Mouse (Mus musculus) forebrain, embryonic 11.5 days (tissue): Measurements from ENCODE around the gene Gprc5c. TPM values are rescaled to one million over a fixed set of nuclear protein-coding genes. Genes with fewer than 3 reads are reported as not detected.

Source experiments
- ATAC-seq: fragments of 200-750 bp; cut with Nextera tagmentation; replicated peaks from 2 replicates; pipeline ENCODE4 v1.8.0; 2017; ENCODE audit warnings: moderate TSS enrichment; ENCODE audit not compliant: low FRiP score
- DNase-seq: peaks from one replicate; pipeline ENCODE4 v3.0.0-alpha.2; 2017; ENCODE audit warnings: low spot score
- H3K27ac ChIP-seq: fragments of 300-500 bp; sonication (generic); 2 replicates; pipeline ENCODE4 v1.5.1; 2014; ENCODE audit warnings: low read depth, low read length
- H3K27me3 ChIP-seq: fragments of 300-500 bp; sonication (generic); 2 replicates; pipeline ENCODE4 v1.6.1; 2014; ENCODE audit warnings: mild to moderate bottlenecking, low read length, mixed read lengths; ENCODE audit not compliant: control insufficient read depth, insufficient read depth
- H3K36me3 ChIP-seq: fragments of 300-500 bp; sonication (generic); 2 replicates; pipeline ENCODE4 v1.6.1; 2014; ENCODE audit warnings: mild to moderate bottlenecking, low read length, moderate library complexity, mixed read lengths; ENCODE audit not compliant: control insufficient read depth, insufficient read depth
- H3K4me1 ChIP-seq: fragments of 300-500 bp; sonication (generic); replicated peaks from 2 replicates; pipeline ENCODE4 v1.6.1; 2014; ENCODE audit warnings: low read length, mixed read lengths; ENCODE audit not compliant: control insufficient read depth, insufficient read depth
- H3K4me2 ChIP-seq: fragments of 300-500 bp; sonication (generic); 2 replicates; pipeline ENCODE4 v1.6.1; 2014; ENCODE audit warnings: low read depth, mild to moderate bottlenecking, low read length, moderate library complexity, mixed read lengths; ENCODE audit not compliant: severe bottlenecking
- H3K4me3 ChIP-seq: fragments of 300-500 bp; sonication (generic); 2 replicates; pipeline ENCODE4 v1.5.1; 2014; ENCODE audit warnings: low read depth, low read length
- H3K9ac ChIP-seq: fragments of 300-500 bp; sonication (generic); 2 replicates; pipeline ENCODE4 v1.6.1; 2014; ENCODE audit warnings: low read length
- H3K9me3 ChIP-seq: fragments of 300-500 bp; sonication (generic); 2 replicates; pipeline ENCODE4 v1.6.1; 2016; ENCODE audit warnings: low read length, mixed read lengths; ENCODE audit not compliant: control insufficient read depth
- WGBS: fragments of 180-500 bp; shearing (Covaris S2); extraction: QIAGEN DNeasy Blood & Tissue Kit; methylation state at CpG from one replicate; pipeline ENCODE4 v1.1.7; 2014; 5-methylcytosine and 5-hydroxymethylcytosine counted together
- polyA plus RNA-seq: library from polyadenylated mRNA; unstranded; fragments of >200 nt; fragmentation: Nextera tagmentation; extraction: Ambion mirVana; gene quantifications from 2 replicates; pipeline ENCODE4 v1.2.1, GENCODE M21; 2014

Gene Gprc5c
- polyA plus RNA-seq, 1 experiment from 2014 or later: 14.1 TPM

GRCm38 (mm10) chr11:114823199-114823725 lies 27.7 kb upstream of the Gprc5c start:
- DNase-seq (no peak), ATAC-seq (no peak)
- no peak overlapping the region for H3K4me3 ChIP-seq

GRCm38 (mm10) chr11:114826686-114827085 lies 24.3 kb upstream of the Gprc5c start:
- WGBS: 68% methylated on average over 5 of the region's 5 CpGs
- Histone ChIP-seq H3K9me3 (no peaks in the 10 kb centered on the region), H3K4me2 (no peak overlapping the region), H3K4me3 (no peak overlapping the region), H3K27me3 (no peaks in the 10 kb centered on the region), H3K9ac (no peak overlapping the region), H3K27ac (no peak overlapping the region), H3K36me3 (no peaks in the 10 kb centered on the region), H3K4me1 (peaks cover 22% of the 10 kb centered on the region)
- no peak for ATAC-seq
- DNase-seq: no peak

More at GRCm38 (mm10) chr11:114823199-114823725, 27.7 kb upstream of the Gprc5c start:
- Histone ChIP-seq H3K4me1 (peaks cover 12% of the 10 kb centered on the region), H3K36me3 (no peaks in the 10 kb centered on the region), H3K27ac (no peak overlapping the region), H3K9ac (peak overlapping the region; percentile 4; the same call in 1 of the 2 replicates), H3K9me3 (no peaks in the 10 kb centered on the region), H3K4me2 (no peak overlapping the region), H3K27me3 (no peaks in the 10 kb centered on the region)
- 2% methylated on average over 11 of the region's 11 CpGs for WGBS

- peaks cover 13% of the 10 kb centered on the region for H3K4me1 ChIP-seq
- WGBS: 7% methylated on average over 24 of the region's 24 CpGs
- ATAC-seq: peak; percentile 85
Measured at GRCm38 (mm10) chr11:114829499-114830432, 21.2 kb upstream of the Gprc5c start.

GRCm38 (mm10) chr11:114830433-114830773 lies 20.5 kb upstream of the Gprc5c start:
- Histone ChIP-seq H3K9ac (peak overlapping the region; percentile 56), H3K4me1 (peaks cover 13% of the 10 kb centered on the region), H3K4me2 (peak overlapping the region; percentile 58), H3K27ac (peak overlapping the region; percentile 53; the same call in 1 of the 2 replicates), H3K4me3 (peak overlapping the region; percentile 21; the same call in 1 of the 2 replicates), H3K27me3 (no peaks in the 10 kb centered on the region), H3K36me3 (no peaks in the 10 kb centered on the region), H3K9me3 (no peaks in the 10 kb centered on the region)
- 15% methylated on average over 8 of the region's 8 CpGs for WGBS
- DNase-seq (no peak), ATAC-seq (no peak; the same call in 1 of the 2 replicates)

More at GRCm38 (mm10) chr11:114829499-114830432, 21.2 kb upstream of the Gprc5c start:
- H3K36me3 ChIP-seq: no peaks in the 10 kb centered on the region
- H3K9ac ChIP-seq: peak overlapping the region; percentile 56
- DNase-seq: peak; percentile 86
- peak overlapping the region; percentile 58 for H3K4me2 ChIP-seq
- peak overlapping the region; percentile 21 for H3K4me3 ChIP-seq
- H3K27me3 ChIP-seq: no peaks in the 10 kb centered on the region
- H3K27ac ChIP-seq: peak overlapping the region; percentile 53; the same call in 1 of the 2 replicates
- no peaks in the 10 kb centered on the region for H3K9me3 ChIP-seq

- Histone ChIP-seq H3K4me2 (no peak overlapping the region), H3K27me3 (no peaks in the 10 kb centered on the region), H3K4me1 (peaks cover 13% of the 10 kb centered on the region), H3K9ac (no peak overlapping the region), H3K36me3 (no peaks in the 10 kb centered on the region), H3K9me3 (no peaks in the 10 kb centered on the region), H3K4me3 (no peak overlapping the region), H3K27ac (no peak overlapping the region)
- 59% methylated on average over 5 of the region's 5 CpGs for WGBS
- DNase-seq (no peak), ATAC-seq (no peak)
Measured at GRCm38 (mm10) chr11:114833166-114833565, 17.8 kb upstream of the Gprc5c start.

GRCm38 (mm10) chr11:114843818-114844463 lies 7.0 kb upstream of the Gprc5c start:
- no peak overlapping the region for H3K4me3 ChIP-seq
- H3K4me1 ChIP-seq: peaks cover 2% of the 10 kb centered on the region; the same call in 1 of the 2 replicates
- H3K9ac ChIP-seq: peak overlapping the region; percentile 57; the same call in 1 of the 2 replicates

GRCm38 (mm10) chr11:114844464-114845220 lies 6.3 kb upstream of the Gprc5c start:
- DNase-seq (no peak), ATAC-seq (no peak)
- Histone ChIP-seq H3K27me3 (peaks cover 8% of the 10 kb centered on the region), H3K9ac (no peak overlapping the region), H3K4me2 (no peak overlapping the region), H3K4me1 (peaks cover 2% of the 10 kb centered on the region; the same call in 1 of the 2 replicates), H3K4me3 (no peak overlapping the region), H3K9me3 (no peaks in the 10 kb centered on the region; the same call in 1 of the 2 replicates), H3K36me3 (no peaks in the 10 kb centered on the region), H3K27ac (no peak overlapping the region)
- 65% methylated on average over 7 of the region's 7 CpGs for WGBS

More at GRCm38 (mm10) chr11:114843818-114844463, 7.0 kb upstream of the Gprc5c start:
- Histone ChIP-seq H3K27ac (peak overlapping the region; percentile 64; the same call in 1 of the 2 replicates), H3K27me3 (0 out of 2 replicates have a peak, but pooled peaks cover 2% of the 10 kb centered on the region), H3K36me3 (no peaks in the 10 kb centered on the region), H3K4me2 (0 out of 2 replicates have a peak overlapping the region, but pooled peaks have one; percentile 29), H3K9me3 (no peaks in the 10 kb centered on the region; the same call in 1 of the 2 replicates)
- WGBS: 4% methylated on average over 8 of the region's 8 CpGs
- peak; percentile 66 for DNase-seq
- ATAC-seq: no peak
